Mouse (Mus musculus): ENCODE data around the gene Kctd13. TPM values are rescaled to one million over a fixed set of nuclear protein-coding genes. Genes with fewer than 3 reads are reported as not detected.
A peak's percentile ranks its signal among the peaks of the same experiment; 100 is the strongest.

Kctd13 gene
- total RNA-seq, 2 experiments from 2014 or later = 5.4 to 7.4 TPM

DNA sequence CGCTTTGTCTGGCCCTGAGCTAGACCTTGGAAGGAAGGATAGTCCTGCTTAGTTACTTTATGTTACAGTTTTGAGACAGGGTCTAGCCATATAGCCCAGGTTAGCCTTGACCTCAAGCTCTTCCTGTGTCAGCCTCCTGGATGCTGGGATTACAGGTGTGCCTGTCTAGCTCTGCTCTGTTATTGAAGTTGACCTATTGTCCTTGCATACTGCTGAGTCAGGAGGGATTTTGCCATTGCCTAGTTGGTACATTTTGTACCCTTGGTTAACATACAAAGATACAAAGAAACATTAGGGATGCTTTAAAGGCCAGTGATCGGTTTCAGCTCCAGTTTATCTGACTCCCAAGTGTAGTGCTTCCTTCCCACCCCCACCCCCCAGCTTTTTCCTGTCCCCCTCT, 4.0 kb downstream of the Kctd13 start:
- no peak for DNase-seq
- intact Hi-C loops (cut with DNase I) = no loop called here

GRCm38 (mm10) chr7:126941171-126941570, 12.5 kb downstream of the Kctd13 start:
- intact Hi-C loops (cut with DNase I) = no loop called here
- DNase-seq = no peak

DNA sequence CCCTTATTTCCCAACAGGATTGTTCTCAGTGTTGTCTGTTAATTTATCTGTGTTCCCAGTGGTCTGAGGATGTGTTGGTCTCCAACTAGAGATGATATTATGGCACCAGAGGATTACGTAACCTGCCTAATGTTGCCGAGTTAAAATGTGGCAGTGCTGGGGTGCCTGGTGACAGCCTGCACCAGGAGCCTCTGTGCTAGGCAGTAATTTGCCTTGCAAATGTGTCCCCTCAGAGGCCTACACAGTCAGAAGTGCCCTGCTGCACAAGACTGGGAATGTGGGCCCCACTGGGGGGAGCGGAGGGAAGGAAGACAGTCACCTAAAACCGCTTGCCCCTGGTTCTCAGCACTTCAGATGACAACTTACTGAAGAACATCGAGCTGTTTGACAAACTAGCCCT, 13.1 kb downstream of the Kctd13 start:
- intact Hi-C loops (cut with DNase I) = no loop called here

GRCm38 (mm10) chr7:126946530-126946929, 17.9 kb downstream of the Kctd13 start:
- peak; percentile 18 to 24 for DNase-seq

More for the DNA sequence above, 13.1 kb downstream of the Kctd13 start:
- no peak for DNase-seq

DNA sequence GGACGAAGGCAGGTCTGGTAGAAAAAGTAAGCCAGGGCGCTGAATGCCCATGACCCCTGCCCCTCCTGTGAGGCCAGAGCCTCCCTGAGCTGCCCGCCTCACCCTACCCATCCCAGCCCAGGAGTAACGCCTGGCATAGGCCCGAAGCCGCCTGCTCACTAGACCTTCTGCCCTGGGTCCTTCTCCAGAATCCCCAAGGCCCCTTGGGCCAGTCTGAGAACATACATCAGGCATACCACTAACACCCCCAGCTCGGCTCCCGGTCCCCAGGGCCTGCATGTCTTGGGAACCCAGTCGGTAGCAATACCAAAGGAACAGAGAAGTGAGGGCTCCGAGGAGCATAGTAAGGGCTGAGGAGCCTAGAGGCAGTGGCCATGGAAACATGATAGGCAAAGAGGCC, 19.9 kb downstream of the Kctd13 start:
- DNase-seq = no peak
- intact Hi-C loops (cut with DNase I) = loop anchor here (2.0 to 5.0 kb wide), 3 partner anchors 20 to 156 kb away; partner anchors contain the start of gene Kctd13

More at GRCm38 (mm10) chr7:126946530-126946929, 17.9 kb downstream of the Kctd13 start:
- intact Hi-C loops (cut with DNase I) = loop anchor here (5.0 kb wide), 1 partner anchor 51 kb away; no protein-coding TSS in a partner anchor

- no peak for DNase-seq
- intact Hi-C loops (cut with DNase I) = loop anchor here (2.0 to 5.0 kb wide), 3 partner anchors 21 to 155 kb away; partner anchors contain the start of gene Kctd13
These were observed 20.7 kb downstream of the Kctd13 start, which contains the start of gene Asphd1 for GRCm38 (mm10) chr7:126949403-126949792. Gene Asphd1 (minus strand): TSS chr7:126949582.

DNA sequence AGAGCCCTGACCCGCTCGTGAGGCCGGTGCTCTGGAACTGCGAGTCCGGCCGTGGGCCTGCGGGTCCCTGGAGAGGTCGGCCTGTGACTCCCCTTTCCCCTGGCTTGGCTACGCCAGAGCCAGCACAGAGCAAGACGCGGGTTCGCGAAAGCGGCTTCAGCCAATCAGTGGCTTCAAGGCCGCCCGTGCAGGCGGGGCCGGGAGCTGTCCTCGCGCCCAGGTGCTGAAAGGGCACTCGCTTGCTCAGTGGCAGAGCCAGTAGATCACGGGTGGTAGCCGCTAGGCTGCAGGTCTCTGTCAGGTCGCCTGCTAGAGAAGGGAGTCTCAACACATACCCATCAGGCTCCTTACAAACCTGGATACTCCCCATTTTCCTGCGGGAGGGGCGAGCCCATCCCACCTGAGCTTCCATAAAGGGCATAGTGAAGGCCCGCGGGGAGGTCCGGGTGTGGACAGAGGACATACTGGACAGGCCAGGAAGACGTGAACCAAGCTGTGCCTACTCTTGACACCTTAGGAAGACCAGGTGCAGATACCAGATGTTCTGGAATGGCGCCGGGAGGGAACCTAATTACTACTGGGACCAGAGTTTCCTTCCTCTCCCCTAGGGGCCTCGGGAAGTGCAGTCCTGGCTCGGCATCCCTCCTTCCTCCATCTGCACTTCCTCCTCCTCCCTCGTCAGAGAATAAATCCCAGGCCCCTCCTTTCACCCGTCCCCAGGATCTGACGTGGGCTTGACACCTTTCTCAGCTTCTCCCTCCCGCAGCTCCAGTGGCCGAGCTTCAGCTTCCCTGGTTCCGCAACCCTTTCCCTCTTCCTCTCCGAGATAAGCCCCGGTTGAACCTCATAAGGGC, 21.3 kb downstream of the Kctd13 start, which contains the start of gene Sez6l2:
Gene Sez6l2, plus strand, starts transcription at position 771 of the 854 bp plus-strand sequence.
- peak; percentile 90 to 95 for DNase-seq
- intact Hi-C loops (cut with DNase I) = loop anchor here (1.0 to 5.0 kb wide), 4 partner anchors 21 to 155 kb away; partner anchors contain the start of genes Cdipt and Kctd13

GRCm38 (mm10) chr7:126950647-126951615, 22.3 kb downstream of the Kctd13 start:
- DNase-seq = no peak
- intact Hi-C loops (cut with DNase I) = loop anchor here (1.0 kb wide), 1 partner anchor 24 kb away; the partner anchor contains the start of gene Cdipt

DNA sequence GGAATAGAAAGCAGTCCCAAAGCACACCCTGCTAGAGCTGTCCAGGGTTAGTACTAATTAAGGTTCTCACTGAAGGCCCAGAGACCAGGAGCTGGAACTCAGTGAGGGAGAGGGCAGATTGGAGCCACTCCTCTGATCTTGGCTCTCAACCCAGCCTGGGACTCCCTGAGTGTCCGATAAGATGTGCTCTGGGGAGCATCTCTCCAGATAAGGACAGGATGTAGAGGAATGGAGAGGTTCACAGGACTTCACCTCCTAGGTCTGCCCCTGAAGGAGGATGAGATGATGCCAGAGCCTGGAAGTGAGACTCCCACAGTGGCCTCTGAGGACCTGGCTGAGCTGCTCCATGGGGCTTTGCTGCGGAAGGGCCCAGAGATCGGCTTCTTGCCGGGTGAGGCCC, 23.1 kb downstream of the Kctd13 start:
- intact Hi-C loops (cut with DNase I) = no loop called here
- DNase-seq = no peak

DNA sequence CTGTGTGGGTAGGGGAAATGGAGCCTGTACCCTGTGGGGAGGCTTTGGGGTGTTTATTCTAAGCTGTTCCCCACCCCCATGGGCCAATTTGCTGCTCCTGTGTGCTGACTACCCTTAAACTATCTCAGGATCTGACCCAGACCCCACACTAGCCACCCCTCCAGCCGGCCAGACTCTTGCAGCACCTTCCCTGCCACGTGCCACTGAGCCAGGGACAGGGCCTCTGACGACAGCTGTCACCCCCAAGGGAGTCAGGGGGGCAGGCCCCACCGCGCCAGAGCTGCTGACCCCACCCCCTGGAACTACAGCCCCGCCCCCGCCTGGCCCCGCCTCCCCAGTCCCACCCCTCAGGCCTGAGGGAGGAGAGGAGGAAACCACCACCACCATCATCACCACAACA, 24.0 kb downstream of the Kctd13 start:
- no peak for DNase-seq

GRCm38 (mm10) chr7:126955125-126955524, 26.4 kb downstream of the Kctd13 start:
- no peak for DNase-seq
- intact Hi-C loops (cut with DNase I) = no loop called here

More for the DNA sequence above, 24.0 kb downstream of the Kctd13 start:
- intact Hi-C loops (cut with DNase I) = no loop called here

DNA sequence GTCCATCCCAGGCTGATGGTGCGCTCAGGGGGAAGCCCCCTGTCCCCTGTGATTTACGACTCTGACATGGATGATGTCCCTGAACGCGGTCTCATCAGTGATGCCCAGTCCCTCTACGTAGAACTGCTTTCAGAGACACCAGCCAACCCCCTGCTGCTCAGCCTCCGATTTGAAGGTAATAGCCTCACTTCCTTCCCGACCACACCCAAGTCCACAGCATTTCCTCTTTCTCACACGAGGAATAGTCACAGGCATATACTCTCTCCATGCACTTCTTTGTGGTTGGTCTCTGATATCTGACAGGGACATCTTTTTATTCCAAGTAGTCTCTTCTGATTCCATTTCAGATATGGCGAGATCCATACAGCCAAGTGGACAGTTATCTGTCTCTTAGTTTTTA, 31.1 kb downstream of the Kctd13 start:
- intact Hi-C loops (cut with DNase I) = no loop called here
- DNase-seq = no peak

DNA sequence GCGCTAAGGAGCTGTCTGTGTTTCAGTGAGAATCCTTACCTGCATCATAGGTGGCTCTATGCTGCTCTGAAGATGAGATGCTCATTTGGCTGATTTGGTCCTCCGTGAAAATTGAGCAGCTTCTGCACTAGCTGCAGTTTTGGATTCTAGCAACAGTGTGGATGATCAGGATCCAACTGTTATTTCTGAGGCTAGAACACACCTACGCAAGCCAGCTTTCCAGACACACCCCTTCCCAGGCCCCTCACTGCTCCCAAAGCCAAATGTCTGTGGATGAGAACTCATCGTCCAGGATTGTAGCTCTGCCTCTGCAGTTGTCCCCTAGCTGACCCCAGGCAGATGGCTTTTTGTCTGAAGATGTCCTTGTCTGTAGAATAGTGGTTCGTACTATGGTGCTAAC, 32.4 kb downstream of the Kctd13 start:
- intact Hi-C loops (cut with DNase I) = no loop called here
- DNase-seq = no peak

DNA sequence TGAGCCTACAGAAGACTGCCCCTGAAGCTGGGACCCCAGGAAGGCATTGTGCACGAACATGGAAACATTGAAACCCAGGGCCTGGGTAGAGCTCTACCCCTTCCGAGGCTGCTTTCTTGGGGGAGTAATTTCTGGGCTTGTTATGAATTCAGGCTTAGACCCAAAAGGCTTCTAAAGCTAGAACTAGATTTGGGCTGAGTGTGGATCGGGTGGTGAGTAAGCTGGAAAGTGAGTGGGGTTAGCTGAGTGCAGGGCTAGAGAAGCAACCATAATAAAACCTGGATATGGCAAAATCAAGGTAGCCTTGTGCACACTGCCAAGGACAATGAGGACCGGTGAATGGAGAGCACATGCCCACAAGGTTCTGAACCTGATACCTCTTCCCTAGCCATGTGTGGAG, 33.3 kb downstream of the Kctd13 start:
- no peak for DNase-seq
- intact Hi-C loops (cut with DNase I) = loop anchor here (2.0 kb wide), 1 partner anchor 139 kb away; no protein-coding TSS in a partner anchor

DNA sequence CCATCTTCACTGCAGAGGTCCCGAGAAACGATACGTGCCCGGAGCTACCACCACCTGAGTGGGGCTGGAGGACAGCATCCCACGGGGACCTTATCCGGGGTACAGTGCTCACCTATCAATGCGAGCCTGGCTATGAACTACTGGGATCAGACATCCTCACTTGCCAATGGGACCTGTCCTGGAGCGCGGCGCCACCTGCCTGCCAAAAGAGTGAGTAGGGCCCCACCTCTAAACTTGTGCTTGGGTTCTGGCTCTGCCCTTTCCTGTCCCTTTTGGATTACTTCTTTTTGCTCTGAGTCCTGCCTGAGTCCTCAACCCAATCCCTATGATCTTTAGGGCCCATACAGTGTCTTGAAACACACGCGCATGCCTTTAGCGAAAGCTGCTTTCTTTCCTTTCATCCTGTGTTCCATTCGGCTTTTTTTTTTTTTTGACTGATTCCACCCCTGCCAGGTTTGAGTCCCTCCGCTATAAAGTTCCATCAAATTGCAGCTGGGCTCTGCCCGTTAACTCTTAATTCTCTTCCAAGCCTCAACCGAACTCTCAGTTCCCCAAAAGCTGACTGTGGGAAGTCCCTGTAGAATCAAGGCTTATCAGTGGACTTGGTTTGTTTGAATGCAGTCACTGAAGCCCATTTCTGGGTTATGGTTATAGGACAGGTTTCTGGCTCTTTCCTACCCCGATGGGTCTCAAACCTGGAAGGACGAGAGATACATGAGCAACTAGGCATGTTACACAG, 35.0 kb downstream of the Kctd13 start:
- intact Hi-C loops (cut with DNase I) = loop anchor here (2.0 kb wide), 1 partner anchor 141 kb away; no protein-coding TSS in a partner anchor

DNA sequence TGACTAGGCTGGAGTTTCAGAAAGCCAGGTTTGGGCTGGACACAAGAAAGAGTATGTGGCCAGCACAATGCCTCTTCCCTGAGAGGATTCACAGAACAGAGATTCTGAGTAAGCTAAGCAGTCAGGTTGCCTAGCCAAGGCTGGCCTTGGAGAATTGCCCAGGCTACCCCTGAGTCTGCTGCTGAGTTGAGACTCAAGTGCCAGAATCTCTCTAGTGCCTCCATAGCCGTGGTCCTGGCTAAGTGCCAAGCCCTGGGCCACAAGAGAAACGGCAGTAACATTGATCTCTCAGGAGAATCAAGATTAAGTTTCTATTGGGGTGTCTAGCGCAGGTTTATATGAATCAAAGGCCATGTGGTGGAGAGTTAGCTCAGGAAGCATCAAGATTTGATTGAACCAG, 36.9 kb downstream of the Kctd13 start:
- DNase-seq = no peak
- intact Hi-C loops (cut with DNase I) = no loop called here

More for the DNA sequence above, 35.0 kb downstream of the Kctd13 start:
- peak; percentile 28 to 43 for DNase-seq

GRCm38 (mm10) chr7:126967361-126967760, 38.7 kb downstream of the Kctd13 start:
- DNase-seq = no peak
- intact Hi-C loops (cut with DNase I) = no loop called here

- DNase-seq = no peak
- intact Hi-C loops (cut with DNase I) = loop anchor here (1.0 kb wide), 1 partner anchor 25 kb away; the partner anchor contains the start of gene Sez6l2
These were observed 46.8 kb downstream of the Kctd13 start for GRCm38 (mm10) chr7:126975493-126975892.

DNA sequence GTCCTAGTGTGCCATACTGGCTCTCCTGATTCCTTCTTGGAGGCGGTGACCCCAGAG, 47.0 kb downstream of the Kctd13 start, which contains the start of gene Cdipt:
Gene Cdipt, plus strand, starts transcription at position 22 of the 57 bp plus-strand sequence.
- DNase-seq = no peak
- intact Hi-C loops (cut with DNase I) = loop anchor here (1.0 kb wide), 1 partner anchor 25 kb away; the partner anchor contains the start of gene Sez6l2

All from heart, postnatal 36 days (tissue).